Mouse (Mus musculus) CH12.LX (cell line): ENCODE data around the gene Dusp6.

Experiments
- CHD1 ChIP-seq: IDR thresholded peaks from 2 replicates; pipeline ENCODE4 v1.6.1; 2012; ENCODE audit warnings: low read depth, low read length, improper control_type of control experiment, inconsistent platforms
- CTCF ChIP-seq, 2 experiments: IDR thresholded peaks in 1 of 2; conservative IDR thresholded peaks in 1 of 2; 2 replicates each; pipeline ENCODE4 v1.5.1; 2011 to 2012; ENCODE audit warnings: low read depth in 2 of 2, low read length in 2 of 2, improper control_type of control experiment in 1 of 2, inconsistent platforms in 1 of 2, mild to moderate bottlenecking in 1 of 2, moderate library complexity in 1 of 2
- E2F4 ChIP-seq: IDR thresholded peaks from 2 replicates; pipeline ENCODE4 v1.6.1; 2011; ENCODE audit warnings: low read depth, low read length, improper control_type of control experiment; ENCODE audit not compliant: insufficient replicate concordance
- NELFE ChIP-seq: IDR thresholded peaks from 2 replicates; pipeline ENCODE4 v1.6.1; 2011; ENCODE audit warnings: low read depth, low read length, improper control_type of control experiment
- POLR2A ChIP-seq: IDR thresholded peaks from 2 replicates; pipeline ENCODE4 v1.6.1; 2011; ENCODE audit warnings: low read depth, mild to moderate bottlenecking, improper control_type of control experiment, low read length
- POLR2AphosphoS2 ChIP-seq: IDR thresholded peaks from 2 replicates; pipeline ENCODE4 v1.6.1; 2011; ENCODE audit warnings: low read depth, low read length, improper control_type of control experiment
- SIN3A ChIP-seq: IDR thresholded peaks from 2 replicates; pipeline ENCODE4 v1.6.1; 2012; ENCODE audit warnings: low read length, improper control_type of control experiment, inconsistent platforms

GRCm38 (mm10) chr10:99269301-99269701 is 6.3 kb downstream of the Dusp6 start:
- TF ChIP-seq CTCF (conservative IDR thresholded peaks at IDR 0.05 in 1 of 2, IDR thresholded peaks at IDR 0.05 in 1 of 2; ENCODE audit: low read depth in 2 of 2, low read length in 2 of 2) (no peak), CHD1 (no peak), SIN3A (no peak), NELFE (no peak), E2F4 (no peak), POLR2AphosphoS2 (no peak), POLR2A (no peak)
